Comparison of ENCODE assay signal across 24 mouse cellular contexts in the genomic region with DNA sequence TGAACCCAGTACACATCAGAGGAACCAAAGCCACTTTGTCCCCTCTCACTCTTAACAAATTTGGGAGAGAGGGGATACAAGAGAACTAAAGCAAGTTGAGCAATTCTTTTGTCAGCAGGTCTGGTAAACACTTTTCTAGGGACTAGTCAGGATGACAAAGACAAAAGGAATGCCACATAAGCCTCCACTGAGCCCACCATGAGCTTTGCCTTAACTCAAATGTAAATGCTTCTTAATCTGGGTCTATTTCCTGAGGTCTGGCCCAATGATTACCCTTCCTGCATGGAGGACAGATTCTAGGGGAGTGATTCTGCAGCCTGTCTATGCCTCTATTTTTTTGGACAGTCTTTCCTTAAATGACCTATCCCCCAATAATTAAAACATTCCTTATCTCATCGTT. TPM values are rescaled to one million over a fixed set of nuclear protein-coding genes. Genes with fewer than 3 reads are reported as not detected.
"Had no signal": no experiment of that assay in that cellular context is flagged by ENCODE, and none has a peak within 500 bp of the region (broad histone marks: within the 10 kb centered on the region; RNA-seq: fewer than 3 reads in every experiment).

No protein-coding gene starts in this region.

- H3K9ac ChIP-seq: neural tube, embryonic 15.5 days; stomach, embryonic 15.5 days had no signal

- H3K36me3 ChIP-seq: neural tube, embryonic 15.5 days; stomach, embryonic 15.5 days had no signal

- H3K4me1 ChIP-seq: neural tube, embryonic 15.5 days; stomach, embryonic 15.5 days had no signal

- H3K4me2 ChIP-seq: neural tube, embryonic 15.5 days; stomach, embryonic 15.5 days had no signal

- H3K27ac ChIP-seq: neural tube, embryonic 15.5 days; stomach, embryonic 15.5 days; stomach, postnatal 0 days had no signal

- H3K27me3 ChIP-seq: neural tube, embryonic 15.5 days; stomach, embryonic 15.5 days had no signal

- H3K4me3 ChIP-seq: neural tube, embryonic 15.5 days; stomach, embryonic 15.5 days had no signal

- DNase-seq: retina, postnatal 1 day; right cerebral cortex, adult 18-20 months; right cerebral cortex, postnatal 14 days; right cerebral cortex, postnatal 25 days; right cerebral cortex, postnatal 4 days; spleen, adult 18-20 months; thymus, adult 18-20 months; thymus, adult 2 months; thymus, postnatal 14 days; thymus, postnatal 25 days; thymus, postnatal 36 days; thymus, postnatal 4 days had no signal

- H3K9me3 ChIP-seq: neural tube, embryonic 15.5 days; stomach, embryonic 15.5 days had no signal

RNA-seq across cellular contexts. Expression of a gene that starts 14.5 kb away (rescaled TPM):
- polyA plus RNA-seq: neural tube, embryonic 14.5 days; neural tube, embryonic 15.5 days; small intestine, adult 2 months; spleen, adult 2 months; stomach, embryonic 14.5 days; stomach, embryonic 15.5 days; stomach, embryonic 16.5 days; stomach, postnatal 0 days; testis, adult 2 months; thymus, adult 2 months; thymus, postnatal 0 days; urinary bladder, adult 2 months had no signal

RNA-seq across cellular contexts. Expression of a gene that starts 19.5 kb away (rescaled TPM):
- polyA plus RNA-seq: neural tube, embryonic 14.5 days; neural tube, embryonic 15.5 days; stomach, embryonic 14.5 days; stomach, embryonic 15.5 days; stomach, embryonic 16.5 days; stomach, postnatal 0 days; testis, adult 2 months; thymus, postnatal 0 days; urinary bladder, adult 2 months had no signal

RNA-seq across cellular contexts. Expression of a gene that starts 58.3 kb away (rescaled TPM):
- total RNA-seq: neutrophil, adult 5-6 weeks had no signal
- polyA plus RNA-seq: neural tube, embryonic 14.5 days; neural tube, embryonic 15.5 days; small intestine, adult 2 months; spleen, adult 2 months; stomach, embryonic 14.5 days; stomach, embryonic 15.5 days; stomach, embryonic 16.5 days; stomach, postnatal 0 days; thymus, adult 2 months; thymus, postnatal 0 days had no signal
